Mouse (Mus musculus): ENCODE measurements around the gene Zfp46. TPM values are rescaled to one million over a fixed set of nuclear protein-coding genes. Genes with fewer than 3 reads are reported as not detected.

Gene Zfp46
- polyA plus RNA-seq, 1 experiment from 2014 or later, result 1.9 TPM

DNA sequence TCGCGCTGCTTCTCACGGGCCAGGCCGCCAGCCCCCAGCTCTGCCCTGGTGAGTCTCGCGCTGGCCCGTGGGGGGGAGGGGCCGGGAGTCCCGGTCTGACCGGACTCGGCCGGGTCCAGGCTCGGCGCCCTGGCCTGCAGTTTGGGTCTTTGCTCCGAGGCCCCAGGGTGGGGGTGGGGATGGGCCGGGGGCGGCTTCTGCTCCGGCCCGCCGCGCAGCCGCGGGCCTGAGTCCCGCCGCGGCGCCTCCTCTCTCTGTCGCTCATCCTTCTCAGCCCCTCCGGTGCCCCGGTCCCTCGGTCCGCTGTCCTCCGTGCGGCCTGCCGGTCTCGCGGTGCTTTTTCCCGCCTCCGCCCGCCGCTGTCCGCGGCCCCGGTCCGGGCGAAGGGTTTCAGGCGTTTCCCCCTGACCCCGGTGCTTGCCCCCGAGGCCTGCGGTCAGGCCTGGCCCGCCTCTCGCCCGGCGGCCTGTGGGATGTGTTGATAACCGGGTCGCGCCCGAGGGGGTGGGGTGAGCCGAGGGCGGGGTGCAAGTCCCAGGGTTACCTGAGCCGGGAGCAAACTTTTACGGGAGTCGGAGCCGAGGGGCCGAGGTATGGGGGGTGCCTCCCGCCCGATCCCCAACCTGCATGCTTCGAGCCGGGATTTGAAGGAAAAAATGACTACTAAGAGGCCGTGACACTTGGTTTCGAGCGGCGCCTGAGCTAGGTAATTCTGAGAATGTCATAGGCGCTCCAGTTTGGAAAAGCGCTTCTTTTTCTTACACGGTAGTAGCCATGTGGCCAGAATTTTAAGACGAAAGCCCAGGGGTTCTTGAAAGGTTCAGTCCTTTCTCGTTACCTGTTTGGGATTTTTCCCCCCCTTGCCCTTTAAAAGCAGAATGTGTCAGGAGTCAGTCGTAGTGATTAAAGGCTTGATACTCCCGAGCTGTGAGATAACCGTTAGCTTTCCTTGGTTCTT is 26.8 kb downstream of the Zfp46 start:
- H3K27ac ChIP-seq (ENCODE audit: low read depth), result peak overlapping the region; percentile 99
- H3K4me1 ChIP-seq (ENCODE audit: insufficient read depth), result peaks cover 19% of the 10 kb centered on the region
- peaks cover 2% of the 10 kb centered on the region for H3K36me3 ChIP-seq (replicated peaks; ENCODE audit: insufficient read depth, low read length)
- no peaks in the 10 kb centered on the region for H3K9me3 ChIP-seq (ENCODE audit: low read length)
- peak; percentile 89 for DNase-seq
- WGBS (ENCODE audit: insufficient replicate concordance), result 2% methylated on average over 64 of the region's 81 CpGs
- peak; percentile 69 for ATAC-seq
- peak overlapping the region; percentile 99 for H3K4me2 ChIP-seq (ENCODE audit: low read depth, low read length)
- peak overlapping the region; percentile 100 for H3K4me3 ChIP-seq (ENCODE audit: low read depth, low read length)
- TF ChIP-seq CTCF (IDR thresholded peaks at IDR 0.05; ENCODE audit: low read depth), result no peak
- peak; percentile 21; the same call in 1 of the 2 replicates for TF ChIP-seq EP300 (IDR thresholded peaks at IDR 0.05; ENCODE audit: low read depth)
- H3K27me3 ChIP-seq (ENCODE audit: insufficient read depth, low read length), result no peaks in the 10 kb centered on the region
- H3K9ac ChIP-seq (replicated peaks), result peak overlapping the region; percentile 100

DNA sequence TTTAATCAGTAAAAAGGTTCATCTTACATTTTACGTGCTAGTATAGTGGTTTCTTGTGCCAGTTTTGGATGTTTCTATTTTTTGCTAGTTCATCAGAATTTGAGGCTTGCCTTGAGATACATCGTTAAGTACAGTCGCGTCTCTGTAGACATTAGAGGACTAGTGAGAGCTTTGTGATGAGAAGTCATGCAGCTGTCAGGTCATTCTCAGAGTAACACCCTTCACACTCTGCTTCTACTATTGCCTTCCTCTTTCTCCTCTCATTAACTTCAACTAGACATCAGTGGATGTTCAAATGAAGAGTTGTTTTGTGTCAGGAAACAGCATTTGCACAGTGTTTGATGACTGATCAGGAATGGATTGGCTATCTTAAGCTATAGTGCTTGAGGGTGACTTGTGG is 28.1 kb downstream of the Zfp46 start:
- WGBS (ENCODE audit: insufficient replicate concordance), result 23% methylated on average over 4 of the region's 4 CpGs
- DNase-seq (no peak), ATAC-seq (no peak)
- H3K4me3 ChIP-seq (ENCODE audit: low read depth, low read length), result peak overlapping the region; percentile 100
- TF ChIP-seq CTCF (IDR thresholded peaks at IDR 0.05; ENCODE audit: low read depth) (no peak), EP300 (IDR thresholded peaks at IDR 0.05; ENCODE audit: low read depth) (no peak)
- H3K9ac ChIP-seq (replicated peaks), result peak overlapping the region; percentile 100
- no peaks in the 10 kb centered on the region for H3K9me3 ChIP-seq (ENCODE audit: low read length)
- H3K4me1 ChIP-seq (ENCODE audit: insufficient read depth), result peaks cover 19% of the 10 kb centered on the region
- peaks cover 11% of the 10 kb centered on the region for H3K36me3 ChIP-seq (replicated peaks; ENCODE audit: insufficient read depth, low read length)
- H3K4me2 ChIP-seq (ENCODE audit: low read depth, low read length), result peak overlapping the region; percentile 99
- no peaks in the 10 kb centered on the region for H3K27me3 ChIP-seq (ENCODE audit: insufficient read depth, low read length)
- H3K27ac ChIP-seq (ENCODE audit: low read depth), result peak overlapping the region; percentile 20; the same call in 1 of the 2 replicates

DNA sequence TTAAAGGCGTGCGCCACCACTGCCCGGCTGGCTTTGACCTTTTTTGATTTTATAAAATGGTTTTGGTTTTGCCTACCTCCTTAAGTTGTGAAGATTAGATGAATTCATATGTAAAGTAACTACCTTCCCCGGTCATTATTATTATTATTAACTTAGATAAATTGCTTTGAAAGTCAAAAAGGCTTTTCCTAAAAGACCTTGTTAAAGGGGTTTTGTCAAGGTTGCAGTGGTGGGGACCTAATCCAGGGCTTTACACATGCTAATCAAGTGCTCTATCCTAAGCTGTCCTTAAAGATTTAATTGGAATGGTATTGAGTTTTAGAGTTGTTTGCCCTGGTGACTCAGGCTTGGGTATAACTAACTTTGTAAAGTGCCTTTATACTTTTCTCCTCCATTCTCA is 33.2 kb downstream of the Zfp46 start:
- no peak overlapping the region for H3K4me3 ChIP-seq (ENCODE audit: low read depth, low read length)
- no peaks in the 10 kb centered on the region for H3K27me3 ChIP-seq (ENCODE audit: insufficient read depth, low read length)
- no peak for DNase-seq
- H3K27ac ChIP-seq (ENCODE audit: low read depth), result no peak overlapping the region
- no peaks in the 10 kb centered on the region for H3K9me3 ChIP-seq (ENCODE audit: low read length)
- peaks cover 56% of the 10 kb centered on the region for H3K36me3 ChIP-seq (replicated peaks; ENCODE audit: insufficient read depth, low read length)
- H3K9ac ChIP-seq (replicated peaks), result no peak overlapping the region
- peaks cover 5% of the 10 kb centered on the region for H3K4me1 ChIP-seq (ENCODE audit: insufficient read depth)
- 97% methylated on average over 4 of the region's 4 CpGs for WGBS (ENCODE audit: insufficient replicate concordance)
- ATAC-seq, result no peak
- no peak overlapping the region for H3K4me2 ChIP-seq (ENCODE audit: low read depth, low read length)
- TF ChIP-seq EP300 (IDR thresholded peaks at IDR 0.05; ENCODE audit: low read depth), result no peak
- TF ChIP-seq CTCF (IDR thresholded peaks at IDR 0.05; ENCODE audit: low read depth), result no peak

DNA sequence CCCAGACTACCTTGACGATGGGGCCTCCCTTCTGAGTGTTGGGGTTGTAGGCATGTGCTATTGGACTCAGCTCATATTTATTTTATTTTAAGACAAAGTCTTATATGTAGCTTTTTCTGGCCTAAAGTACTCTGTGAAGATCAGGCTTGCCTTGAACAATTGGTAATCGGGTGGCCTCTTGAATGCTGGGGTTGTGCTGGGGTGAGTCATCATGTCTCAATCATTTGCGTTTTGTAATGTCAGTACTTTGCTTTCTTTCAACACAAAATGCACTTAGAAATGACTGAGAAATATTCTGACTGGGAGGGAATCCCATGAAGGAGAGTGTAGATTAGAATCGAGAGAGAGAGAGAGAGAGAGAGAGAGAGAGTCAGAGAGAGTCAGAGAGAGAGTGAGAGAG is 35.5 kb downstream of the Zfp46 start:
- TF ChIP-seq CTCF (IDR thresholded peaks at IDR 0.05; ENCODE audit: low read depth), result no peak
- no peak for TF ChIP-seq EP300 (IDR thresholded peaks at IDR 0.05; ENCODE audit: low read depth)
- 72% methylated on average over 4 of the region's 4 CpGs for WGBS (ENCODE audit: insufficient replicate concordance)
- no peak overlapping the region for H3K4me2 ChIP-seq (ENCODE audit: low read depth, low read length)
- no peak overlapping the region for H3K4me3 ChIP-seq (ENCODE audit: low read depth, low read length)
- H3K9me3 ChIP-seq (ENCODE audit: low read length), result no peaks in the 10 kb centered on the region
- H3K4me1 ChIP-seq (ENCODE audit: insufficient read depth), result no peaks in the 10 kb centered on the region
- no peaks in the 10 kb centered on the region for H3K27me3 ChIP-seq (ENCODE audit: insufficient read depth, low read length)
- no peak for ATAC-seq
- H3K9ac ChIP-seq (replicated peaks), result no peak overlapping the region
- no peak overlapping the region for H3K27ac ChIP-seq (ENCODE audit: low read depth)
- DNase-seq, result no peak
- peaks cover 74% of the 10 kb centered on the region for H3K36me3 ChIP-seq (replicated peaks; ENCODE audit: insufficient read depth, low read length)

DNA sequence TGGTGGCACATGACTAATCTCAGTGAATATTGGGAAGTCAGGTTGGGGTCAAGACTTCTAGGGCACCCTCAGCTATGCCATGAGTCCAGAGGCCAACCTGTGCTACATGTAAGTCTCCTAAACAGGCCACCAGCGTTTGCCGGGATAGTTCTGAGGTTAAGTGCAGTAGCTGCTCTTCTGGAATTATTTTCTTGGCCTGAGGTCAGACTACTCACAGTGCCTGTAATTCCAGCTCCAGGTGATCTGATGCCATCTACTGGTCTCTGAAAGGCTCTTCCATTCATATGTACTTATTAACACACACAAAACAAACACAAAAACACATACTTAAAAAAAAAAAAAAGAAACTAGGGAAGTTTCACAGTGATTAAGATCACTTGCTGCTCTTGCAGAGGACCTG is 39.7 kb downstream of the Zfp46 start:
- Histone ChIP-seq H3K4me1 (ENCODE audit: insufficient read depth) (no peaks in the 10 kb centered on the region), H3K36me3 (replicated peaks; ENCODE audit: insufficient read depth, low read length) (peaks cover 70% of the 10 kb centered on the region), H3K27ac (ENCODE audit: low read depth) (no peak overlapping the region), H3K4me2 (ENCODE audit: low read depth, low read length) (no peak overlapping the region), H3K9me3 (ENCODE audit: low read length) (no peaks in the 10 kb centered on the region), H3K9ac (replicated peaks) (no peak overlapping the region), H3K4me3 (ENCODE audit: low read depth, low read length) (no peak overlapping the region), H3K27me3 (ENCODE audit: insufficient read depth, low read length) (no peaks in the 10 kb centered on the region)
- WGBS (ENCODE audit: insufficient replicate concordance), result 86% methylated on average over 2 of the region's 2 CpGs
- no peak for ATAC-seq
- TF ChIP-seq EP300 (IDR thresholded peaks at IDR 0.05; ENCODE audit: low read depth), result no peak
- TF ChIP-seq CTCF (IDR thresholded peaks at IDR 0.05; ENCODE audit: low read depth), result peak; percentile 44
- no peak for DNase-seq

DNA sequence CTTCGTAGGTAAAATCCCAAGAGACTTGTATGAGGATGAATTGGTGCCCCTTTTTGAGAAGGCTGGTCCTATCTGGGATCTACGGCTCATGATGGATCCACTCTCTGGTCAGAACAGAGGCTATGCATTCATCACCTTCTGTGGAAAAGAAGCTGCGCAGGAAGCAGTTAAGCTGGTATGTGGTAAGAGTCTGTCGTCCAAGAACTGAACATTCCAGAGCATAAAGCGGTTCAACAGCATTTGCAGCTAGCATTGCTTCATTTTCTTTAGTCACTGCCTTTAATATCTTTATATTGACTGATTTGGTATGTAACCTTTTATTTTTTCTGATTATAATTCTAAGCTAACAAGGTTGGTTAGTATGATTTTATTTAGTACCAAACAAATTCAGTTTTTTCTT is 42.8 kb downstream of the Zfp46 start:
- Histone ChIP-seq H3K27ac (ENCODE audit: low read depth) (no peak overlapping the region), H3K36me3 (replicated peaks; ENCODE audit: insufficient read depth, low read length) (peaks cover 62% of the 10 kb centered on the region), H3K4me2 (ENCODE audit: low read depth, low read length) (no peak overlapping the region), H3K9ac (replicated peaks) (no peak overlapping the region), H3K27me3 (ENCODE audit: insufficient read depth, low read length) (no peaks in the 10 kb centered on the region), H3K4me1 (ENCODE audit: insufficient read depth) (no peaks in the 10 kb centered on the region), H3K9me3 (ENCODE audit: low read length) (no peaks in the 10 kb centered on the region), H3K4me3 (ENCODE audit: low read depth, low read length) (no peak overlapping the region)
- 82% methylated on average over 5 of the region's 5 CpGs for WGBS (ENCODE audit: insufficient replicate concordance)
- ATAC-seq, result no peak
- TF ChIP-seq CTCF (IDR thresholded peaks at IDR 0.05; ENCODE audit: low read depth), result no peak
- TF ChIP-seq EP300 (IDR thresholded peaks at IDR 0.05; ENCODE audit: low read depth), result no peak
- DNase-seq, result no peak

Measured in liver, postnatal 0 days (tissue).